Mouse (Mus musculus): ENCODE measurements around the gene Inca1.

Inca1 gene

GRCm38 (mm10) chr11:70668771-70669505, 31.0 kb downstream of the Inca1 start, which contains the start of gene Spag7:
TSS of gene Spag7 (minus strand) at chr11:70669416.
- DNase-seq = peak; percentile 97

GRCm38 (mm10) chr11:70668335-70668770, 31.6 kb downstream of the Inca1 start:
- DNase-seq = no peak

- peak; percentile 22 for DNase-seq
These were observed 32.4 kb downstream of the Inca1 start for GRCm38 (mm10) chr11:70667271-70668150.

GRCm38 (mm10) chr11:70666687-70667086, 33.3 kb downstream of the Inca1 start:
- no peak for DNase-seq

GRCm38 (mm10) chr11:70664741-70665140, 35.2 kb downstream of the Inca1 start:
- no peak for DNase-seq

- no peak for DNase-seq
These were observed 36.0 kb downstream of the Inca1 start for GRCm38 (mm10) chr11:70663957-70664356.

GRCm38 (mm10) chr11:70663101-70663500, 36.9 kb downstream of the Inca1 start:
- no peak for DNase-seq

GRCm38 (mm10) chr11:70660571-70660970, 39.4 kb downstream of the Inca1 start:
- no peak for DNase-seq

GRCm38 (mm10) chr11:70658942-70659341, 41.0 kb downstream of the Inca1 start:
- DNase-seq = no peak

GRCm38 (mm10) chr11:70658521-70658920, 41.4 kb downstream of the Inca1 start:
- DNase-seq = no peak

- DNase-seq = peak; percentile 10
These were observed 42.0 kb downstream of the Inca1 start for GRCm38 (mm10) chr11:70657991-70658390.

GRCm38 (mm10) chr11:70657573-70657972, 42.4 kb downstream of the Inca1 start:
- DNase-seq = no peak

- peak; percentile 47 for DNase-seq
These were observed 43.0 kb downstream of the Inca1 start, which contains the start of gene Eno3 for GRCm38 (mm10) chr11:70656964-70657363. TSS of gene Eno3 (plus strand) at chr11:70657202.

- peak; percentile 83 for DNase-seq
These were observed 43.5 kb downstream of the Inca1 start for GRCm38 (mm10) chr11:70656456-70656927.

GRCm38 (mm10) chr11:70655571-70656455, 44.1 kb downstream of the Inca1 start:
- peak; percentile 81 for DNase-seq

- peak; percentile 94 for DNase-seq
These were observed 44.9 kb downstream of the Inca1 start for GRCm38 (mm10) chr11:70654923-70655570.

GRCm38 (mm10) chr11:70654198-70654922, 45.6 kb downstream of the Inca1 start, which contains the start of gene Pfn1:
TSS of gene Pfn1 (minus strand) at chr11:70654644.
- DNase-seq = peak; percentile 92

- DNase-seq = peak; percentile 85
These were observed 46.4 kb downstream of the Inca1 start for GRCm38 (mm10) chr11:70653345-70654197.

GRCm38 (mm10) chr11:70652884-70653344, 47.0 kb downstream of the Inca1 start:
- DNase-seq = no peak
